Mouse (Mus musculus): ENCODE measurements around the gene Maats1. TPM values are rescaled to one million over a fixed set of nuclear protein-coding genes. Genes with fewer than 3 reads are reported as not detected.
A peak's percentile ranks its signal among the peaks of the same experiment; 100 is the strongest.
"Not testable (repeated sequence)": the region's sequence is repeated elsewhere in the genome, so short reads cannot be mapped to it uniquely, and the experiment has no call there.

The Maats1 gene
- total and polyA plus RNA-seq, 3 experiments: 0.03 TPM; not detected in 2

- TF ChIP-seq MAFK (IDR thresholded peaks at IDR 0.05; ENCODE audit: borderline replicate concordance, low read depth, low read length): no peak
- TF ChIP-seq USF2 (IDR thresholded peaks at IDR 0.05; ENCODE audit: borderline replicate concordance in 1 of 2, insufficient read depth in 1 of 2, low read depth in 1 of 2, low read length in 2 of 2): no peak
- peak; percentile 66; the same call in 1 of the 2 replicates for TF ChIP-seq SIN3A (IDR thresholded peaks at IDR 0.05; ENCODE audit: low read length)
- peak; percentile 38; the same call in 1 of the 2 replicates for TF ChIP-seq RCOR1 (IDR thresholded peaks at IDR 0.05; ENCODE audit: low read depth, low read length)
- peak; percentile 13 to 89 (median 64); a peak in 4 of 6 replicates for TF ChIP-seq CTCF (IDR thresholded peaks at IDR 0.05 in 2 of 3, conservative IDR thresholded peaks at IDR 0.05 in 1 of 3; ENCODE audit: control insufficient read depth in 1 of 3, insufficient read depth in 1 of 3, low read depth in 2 of 3, low read length in 3 of 3, poor library complexity in 1 of 3, severe bottlenecking in 1 of 3)
- 0 out of 2 replicates have a peak, but pooled peaks have one; percentile 30 for TF ChIP-seq ZNF384 (IDR thresholded peaks at IDR 0.05; ENCODE audit: low read depth, low read length)
- TF ChIP-seq MAZ (IDR thresholded peaks at IDR 0.05; ENCODE audit: low read depth, low read length): peak; percentile 58; the same call in 1 of the 2 replicates
- 0 out of 2 replicates have a peak, but pooled peaks have one; percentile 23 for TF ChIP-seq CHD1 (IDR thresholded peaks at IDR 0.05; ENCODE audit: low read depth, low read length)
- TF ChIP-seq USF1 (IDR thresholded peaks at IDR 0.05; ENCODE audit: low read depth, low read length): no peak
- peak; percentile 26; the same call in 1 of the 2 replicates for TF ChIP-seq MXI1 (IDR thresholded peaks at IDR 0.05; ENCODE audit: low read depth, low read length)
- TF ChIP-seq ZC3H11A (IDR thresholded peaks at IDR 0.05; ENCODE audit: low read depth, low read length): peak; percentile 99
- TF ChIP-seq MYC (IDR thresholded peaks at IDR 0.05; ENCODE audit: low read depth, low read length): peak; percentile 42; the same call in 1 of the 2 replicates
- TF ChIP-seq RAD21 (IDR thresholded peaks at IDR 0.05; ENCODE audit: low read depth, low read length): peak; percentile 98
- 0 out of 2 replicates have a peak, but pooled peaks have one; percentile 24 for TF ChIP-seq JUND (IDR thresholded peaks at IDR 0.05; ENCODE audit: low read depth, low read length)
- TF ChIP-seq SMC3 (IDR thresholded peaks at IDR 0.05; ENCODE audit: low read depth, low read length): peak; percentile 94
- peak; percentile 40; the same call in 1 of the 2 replicates for TF ChIP-seq ETS1 (IDR thresholded peaks at IDR 0.05; ENCODE audit: low read depth, low read length)
- TF ChIP-seq GATA1 (IDR thresholded peaks at IDR 0.05; ENCODE audit: low read depth, low read length): peak; percentile 65
- no peak for TF ChIP-seq ZKSCAN1 (IDR thresholded peaks at IDR 0.05; ENCODE audit: low read depth, low read length)
- H3K4me1 ChIP-seq (ENCODE audit: control insufficient read depth in 1 of 2, insufficient read depth in 2 of 2, low read length in 2 of 2): peaks cover 7 to 8% of the 10 kb centered on the region in 2 experiments
- peaks cover 4 to 26% of the 10 kb centered on the region in 2 experiments; a peak in 3 of 4 replicates for H3K36me3 ChIP-seq (ENCODE audit: control insufficient read depth in 1 of 2, insufficient read depth in 2 of 2, low read length in 2 of 2)
- H3K27ac ChIP-seq (ENCODE audit: control insufficient read depth, low read depth, low read length): peak overlapping the region; percentile 39; the same call in 1 of the 2 replicates
- peak overlapping the region; percentile 17 for H3K9ac ChIP-seq (ENCODE audit: control insufficient read depth, low read depth, low read length, poor library complexity, severe bottlenecking)
- H3K9me3 ChIP-seq (replicated peaks; ENCODE audit: insufficient read depth, low read length): no peaks in the 10 kb centered on the region
- H3K79me2 ChIP-seq (ENCODE audit: control insufficient read depth, insufficient read depth, low read length, poor library complexity): peaks cover 26% of the 10 kb centered on the region
- DNase-seq (ENCODE audit: low read depth, low spot score): peak; percentile 85
- peak overlapping the region; percentile 40 to 52 for H3K4me3 ChIP-seq (ENCODE audit: control insufficient read depth in 1 of 2, insufficient read depth in 1 of 2, low read depth in 2 of 2, low read length in 2 of 2)
- H3K27me3 ChIP-seq (ENCODE audit: control insufficient read depth in 1 of 2, insufficient read depth in 2 of 2, low read length in 2 of 2): no peaks in the 10 kb centered on the region; a peak in 1 of 4 replicates
These were observed 3.2 kb upstream of the Maats1 start for GRCm38 (mm10) chr16:38344941-38345725.

- H3K79me2 ChIP-seq (ENCODE audit: control insufficient read depth, insufficient read depth, low read length, poor library complexity); H3K27me3 ChIP-seq (ENCODE audit: control insufficient read depth in 1 of 2, insufficient read depth in 2 of 2, low read length in 2 of 2); H3K36me3 ChIP-seq (ENCODE audit: control insufficient read depth in 1 of 2, insufficient read depth in 2 of 2, low read length in 2 of 2); H3K27ac ChIP-seq (ENCODE audit: control insufficient read depth, low read depth, low read length); H3K4me1 ChIP-seq (ENCODE audit: control insufficient read depth in 1 of 2, insufficient read depth in 2 of 2, low read length in 2 of 2); H3K9ac ChIP-seq (ENCODE audit: control insufficient read depth, low read depth, low read length, poor library complexity, severe bottlenecking); H3K4me3 ChIP-seq (ENCODE audit: control insufficient read depth in 1 of 2, insufficient read depth in 1 of 2, low read depth in 2 of 2, low read length in 2 of 2); H3K9me3 ChIP-seq (replicated peaks; ENCODE audit: insufficient read depth, low read length); DNase-seq (ENCODE audit: low read depth, low spot score): not testable (repeated sequence)
- TF ChIP-seq SMC3 (IDR thresholded peaks at IDR 0.05; ENCODE audit: low read depth, low read length) (peak; percentile 32), CTCF (IDR thresholded peaks at IDR 0.05 in 2 of 3, conservative IDR thresholded peaks at IDR 0.05 in 1 of 3; ENCODE audit: control insufficient read depth in 1 of 3, insufficient read depth in 1 of 3, low read depth in 2 of 3, low read length in 3 of 3, poor library complexity in 1 of 3, severe bottlenecking in 1 of 3) (peak; percentile 13 to 39 (median 26); a peak in 4 of 6 replicates), ZC3H11A (IDR thresholded peaks at IDR 0.05; ENCODE audit: low read depth, low read length) (peak; percentile 47; the same call in 1 of the 2 replicates), RAD21 (IDR thresholded peaks at IDR 0.05; ENCODE audit: low read depth, low read length) (peak; percentile 32), ZNF384 (IDR thresholded peaks at IDR 0.05; ENCODE audit: low read depth, low read length) (peak; percentile 82)
These were observed 3.9 kb downstream of the Maats1 start for GRCm38 (mm10) chr16:38338077-38338476.

Measured in MEL (cell line).